Mouse (Mus musculus) frontal cortex, postnatal 36 days (tissue): ENCODE data around the gene Arhgap10.

Experiments used
- DNase-seq, 2 experiments: peaks; one replicate each; pipeline ENCODE4 v3.0.0; 2022; ENCODE audit warnings: low spot score in 2 of 2

Arhgap10 gene

GRCm38 (mm10) chr8:77516845-77517244 lies 908 bp downstream of the Arhgap10 start:
- no peak for DNase-seq

GRCm38 (mm10) chr8:77515786-77516185 lies 2.0 kb downstream of the Arhgap10 start:
- DNase-seq = no peak

GRCm38 (mm10) chr8:77515201-77515600 lies 2.6 kb downstream of the Arhgap10 start:
- DNase-seq = no peak

GRCm38 (mm10) chr8:77511750-77512493 lies 5.8 kb downstream of the Arhgap10 start:
- no peak for DNase-seq

GRCm38 (mm10) chr8:77510426-77510825 lies 7.3 kb downstream of the Arhgap10 start:
- DNase-seq = no peak

GRCm38 (mm10) chr8:77509044-77509443 lies 8.7 kb downstream of the Arhgap10 start:
- no peak for DNase-seq

- DNase-seq = no peak
Observed at GRCm38 (mm10) chr8:77507510-77508035, 10.2 kb downstream of the Arhgap10 start.

GRCm38 (mm10) chr8:77506539-77506938 lies 11.2 kb downstream of the Arhgap10 start:
- DNase-seq = no peak

GRCm38 (mm10) chr8:77502547-77502946 lies 15.2 kb downstream of the Arhgap10 start:
- no peak for DNase-seq

- no peak for DNase-seq
Observed at GRCm38 (mm10) chr8:77501131-77501530, 16.6 kb downstream of the Arhgap10 start.

- DNase-seq = no peak
Observed at GRCm38 (mm10) chr8:77500264-77500663, 17.5 kb downstream of the Arhgap10 start.

GRCm38 (mm10) chr8:77497442-77497841 lies 20.3 kb downstream of the Arhgap10 start:
- no peak for DNase-seq

GRCm38 (mm10) chr8:77496253-77496652 lies 21.5 kb downstream of the Arhgap10 start:
- no peak for DNase-seq

- DNase-seq = no peak
Observed at GRCm38 (mm10) chr8:77494376-77495328, 23.1 kb downstream of the Arhgap10 start.

- peak; percentile 43 to 75 for DNase-seq
Observed at GRCm38 (mm10) chr8:77492356-77493058, 25.2 kb downstream of the Arhgap10 start.

- no peak for DNase-seq
Observed at GRCm38 (mm10) chr8:77491231-77491923, 26.4 kb downstream of the Arhgap10 start.

GRCm38 (mm10) chr8:77490095-77490781 lies 27.5 kb downstream of the Arhgap10 start:
- DNase-seq = peak; percentile 36 to 72

GRCm38 (mm10) chr8:77489235-77489634 lies 28.5 kb downstream of the Arhgap10 start:
- no peak for DNase-seq

- DNase-seq = no peak
Observed at GRCm38 (mm10) chr8:77488215-77488606, 29.5 kb downstream of the Arhgap10 start.

- DNase-seq = no peak
Observed at GRCm38 (mm10) chr8:77487590-77488214, 30.1 kb downstream of the Arhgap10 start.
